Mouse (Mus musculus) Muller cell, postnatal 12 days (primary cell): Measurements from ENCODE around the gene Oasl1.
"Not testable (repeated sequence)": the region's sequence is repeated elsewhere in the genome, so short reads cannot be mapped to it uniquely, and the experiment has no call there.

Source experiments
- DNase-seq: peaks from one replicate; pipeline ENCODE4 v3.0.0-alpha.2; 2015; ENCODE audit errors: inconsistent ontology term

Oasl1 gene

DNA sequence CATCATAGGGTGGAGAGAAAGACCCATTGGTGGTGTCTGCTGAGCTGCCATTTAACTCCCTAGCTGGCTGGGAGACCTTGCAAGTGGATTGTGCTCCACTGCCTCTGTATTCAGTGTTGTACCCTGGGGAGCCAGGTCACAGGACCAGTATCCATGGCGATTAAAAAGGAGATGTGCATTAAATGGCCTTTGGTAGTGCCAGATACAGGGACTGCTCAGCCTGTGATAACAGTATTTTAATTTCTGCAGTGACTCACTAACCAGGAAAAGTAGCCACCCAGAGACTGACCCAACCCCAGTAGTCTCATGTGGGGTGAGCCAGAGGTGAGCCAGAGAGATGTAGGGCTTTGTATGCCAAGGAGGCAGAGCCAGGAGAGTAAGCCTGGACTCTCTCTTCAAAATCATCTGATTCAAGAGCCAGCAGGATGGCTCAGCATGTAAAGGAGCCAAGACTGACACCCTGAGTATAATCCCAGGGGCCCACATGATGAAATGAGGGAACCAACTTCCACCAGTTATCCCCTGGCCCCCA, 3.2 kb downstream of the Oasl1 start:
- DNase-seq = peak; percentile 19

DNA sequence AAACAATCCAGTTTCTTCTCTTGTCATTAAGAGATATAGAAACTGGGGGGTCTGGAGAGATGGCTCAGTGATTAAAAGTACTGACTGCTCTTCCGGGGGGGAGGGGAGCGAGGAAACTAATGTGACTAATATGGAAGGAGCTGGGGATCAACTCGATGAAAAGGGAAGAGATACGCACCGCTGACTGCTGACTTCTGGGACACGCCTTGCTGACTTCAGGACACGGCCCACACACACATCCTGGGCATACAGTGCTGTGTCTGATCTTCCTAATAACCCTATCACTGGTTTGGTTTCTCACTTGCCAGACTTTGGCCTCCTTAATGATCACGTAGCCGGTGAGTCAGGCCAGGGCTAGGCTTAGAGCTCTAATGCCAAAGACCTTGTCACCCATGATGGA, 3.7 kb downstream of the Oasl1 start:
- DNase-seq = peak; percentile 49

DNA sequence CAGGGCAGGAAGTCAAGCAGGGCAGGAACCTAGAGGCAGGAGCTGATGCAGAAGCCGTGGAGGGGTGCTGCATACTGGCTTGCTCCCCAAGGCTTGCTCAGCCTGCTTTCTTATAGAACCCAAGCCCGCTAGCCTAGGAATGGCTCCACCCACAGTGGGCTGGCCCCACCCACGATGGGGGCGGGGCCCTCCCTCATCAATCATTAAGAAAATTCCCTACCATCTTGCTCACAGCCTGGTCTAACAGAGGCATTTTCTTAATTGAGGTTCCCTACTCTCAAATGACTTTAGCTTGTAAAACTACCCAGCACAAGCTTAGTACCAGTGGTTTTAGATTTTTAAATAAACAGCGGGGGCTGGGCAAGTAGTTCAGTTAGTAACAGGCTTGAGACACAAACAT, 8.6 kb downstream of the Oasl1 start:
- DNase-seq = no peak

DNA sequence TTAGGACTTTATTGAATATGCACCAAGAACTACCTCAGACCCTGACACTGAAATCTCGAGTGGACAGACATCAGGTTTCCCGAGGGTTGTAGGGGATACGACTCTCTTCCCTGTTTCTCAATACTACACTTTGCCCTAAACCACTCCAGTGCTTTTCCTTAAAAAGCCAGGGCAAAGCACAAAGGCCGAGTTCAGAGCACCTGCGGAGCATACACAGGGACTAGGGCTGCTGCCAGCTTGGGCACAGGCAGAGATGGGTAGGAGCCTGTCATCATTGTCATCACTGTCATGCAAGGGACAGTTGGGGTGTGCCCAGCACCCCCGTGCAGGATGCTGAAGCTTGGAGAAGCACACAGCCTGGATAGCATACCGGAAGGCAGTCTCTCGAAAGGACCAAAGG, 10.2 kb downstream of the Oasl1 start:
- DNase-seq = no peak

DNA sequence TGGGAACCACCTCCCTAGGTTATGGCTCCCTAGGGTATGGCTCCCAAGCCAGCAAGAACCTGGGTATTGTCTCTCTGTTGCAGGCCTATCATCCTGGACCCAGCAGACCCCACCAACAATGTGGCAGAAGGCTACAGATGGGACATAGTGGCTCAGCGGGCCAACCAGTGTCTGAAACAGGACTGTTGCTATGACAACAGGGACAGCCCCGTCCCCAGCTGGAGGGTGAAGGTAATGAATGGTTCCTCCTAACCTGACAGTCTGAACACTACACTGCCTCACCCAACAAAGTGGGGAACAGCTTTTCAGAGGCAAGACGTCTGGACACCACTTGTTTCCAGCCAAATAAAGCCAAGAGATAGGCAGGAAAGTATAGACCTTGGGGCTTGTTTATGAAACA, 12.8 kb downstream of the Oasl1 start:
- no peak for DNase-seq

DNA sequence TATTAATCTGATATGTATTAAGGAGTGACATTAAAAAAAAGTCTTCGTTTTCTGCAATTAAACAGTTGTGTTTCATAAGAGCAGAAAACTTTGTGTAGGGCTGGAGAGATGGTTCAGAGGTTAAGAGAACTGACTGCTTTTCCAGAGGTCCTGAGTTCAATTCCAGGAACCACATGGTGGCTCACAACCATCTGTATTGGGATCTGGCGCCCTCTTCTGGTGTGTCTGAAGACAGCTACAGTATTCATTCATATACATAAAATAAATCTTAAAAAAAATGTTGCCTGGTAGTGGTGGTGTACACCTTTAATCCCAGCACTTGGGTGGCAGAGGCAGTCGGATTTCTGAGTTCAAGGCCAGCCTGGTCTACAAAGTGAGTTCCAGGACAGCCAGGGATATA, 18.1 kb downstream of the Oasl1 start:
- DNase-seq = not testable (repeated sequence)

DNA sequence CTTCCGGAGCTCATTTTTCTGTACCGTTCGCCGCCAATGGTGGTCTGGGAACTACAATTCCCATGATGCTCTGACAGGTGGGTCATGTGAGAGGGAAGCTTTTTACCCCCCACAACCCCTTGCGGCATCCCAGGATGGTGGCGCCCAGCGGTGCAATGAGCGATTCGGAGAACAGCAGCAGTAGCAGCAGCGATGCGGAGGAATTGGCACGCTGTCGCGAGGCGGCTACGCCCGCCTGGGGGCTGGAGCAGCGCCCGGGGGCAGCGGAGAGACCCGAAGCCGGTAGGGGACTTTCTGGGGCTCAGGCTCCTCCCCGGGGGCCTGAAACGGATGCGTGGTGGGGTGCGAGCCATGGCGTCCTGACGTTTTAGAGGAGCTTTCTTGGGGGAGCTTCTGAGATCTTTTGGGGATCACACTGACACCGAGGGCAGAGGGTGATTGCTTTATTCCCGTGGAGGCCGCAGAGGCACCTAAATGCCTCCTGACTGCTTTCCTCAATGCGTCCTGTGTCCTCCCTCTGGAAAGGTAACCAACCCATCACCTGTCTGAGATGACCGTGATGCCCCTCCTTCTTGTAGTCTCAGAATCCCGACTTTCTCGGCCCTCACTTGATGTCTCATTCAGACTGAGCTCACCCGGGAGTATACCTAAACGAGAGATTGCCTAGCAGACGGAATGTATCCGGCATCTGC, 19.2 kb downstream of the Oasl1 start, which contains the start of gene 2210016L21Rik:
2210016L21Rik (plus strand) TSS at position 85 of the 692 bp plus-strand sequence.
- peak; percentile 92 for DNase-seq

DNA sequence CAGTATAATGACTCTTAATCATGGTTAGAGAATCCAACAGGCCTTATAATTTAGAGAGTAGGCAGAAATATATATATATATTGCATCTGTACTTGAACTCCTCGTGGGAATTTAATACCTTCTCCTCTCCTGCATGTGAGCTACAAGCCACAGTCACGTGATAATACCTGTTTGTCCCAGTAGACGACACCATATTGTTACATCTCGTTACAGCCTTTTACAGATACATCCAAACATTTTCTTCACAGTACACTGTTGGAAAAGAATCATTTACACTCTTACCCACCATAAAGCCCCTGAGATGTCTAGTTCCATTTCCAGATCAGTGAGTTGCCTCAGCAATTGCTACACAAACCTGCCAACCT, 19.7 kb downstream of the Oasl1 start:
- no peak for DNase-seq

DNA sequence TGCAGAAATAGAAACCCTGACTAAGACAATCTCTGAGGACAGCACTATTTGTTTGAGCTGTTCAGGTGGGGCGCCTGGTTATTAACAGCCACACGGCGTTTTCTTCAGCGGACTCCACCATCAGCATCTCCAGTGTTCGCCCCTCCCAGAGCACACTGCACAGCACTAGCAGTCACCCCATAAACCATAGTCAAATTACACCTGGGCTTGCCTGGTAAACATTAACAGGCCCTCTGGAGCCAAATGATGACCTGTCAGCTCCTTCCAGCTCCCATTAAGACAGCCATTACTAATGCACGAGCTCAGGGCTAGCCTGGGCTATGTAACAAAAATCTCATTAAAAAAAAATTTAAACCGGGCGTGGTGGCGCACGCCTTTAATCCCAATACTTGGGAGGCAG, 22.0 kb downstream of the Oasl1 start:
- no peak for DNase-seq

DNA sequence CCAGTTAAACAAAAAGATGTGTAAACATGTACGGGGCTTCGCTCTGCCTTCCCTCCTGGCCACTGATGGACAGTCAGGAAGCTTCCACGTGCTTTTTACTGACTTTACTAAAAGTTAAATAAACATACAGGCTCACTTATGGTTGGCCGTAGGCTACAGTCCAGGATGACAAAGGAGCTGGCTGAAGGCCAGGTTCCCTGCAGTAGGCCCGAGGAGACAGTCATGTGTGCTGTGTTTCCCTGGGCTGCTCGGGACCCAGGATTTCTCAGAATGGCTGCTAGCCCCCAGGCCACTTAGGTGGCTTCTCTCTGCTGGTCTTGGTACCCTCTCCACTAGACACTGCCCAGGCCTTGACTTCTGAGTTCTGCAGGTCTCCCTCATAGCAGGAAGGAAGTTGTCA, 25.9 kb downstream of the Oasl1 start:
- peak; percentile 32 for DNase-seq

DNA sequence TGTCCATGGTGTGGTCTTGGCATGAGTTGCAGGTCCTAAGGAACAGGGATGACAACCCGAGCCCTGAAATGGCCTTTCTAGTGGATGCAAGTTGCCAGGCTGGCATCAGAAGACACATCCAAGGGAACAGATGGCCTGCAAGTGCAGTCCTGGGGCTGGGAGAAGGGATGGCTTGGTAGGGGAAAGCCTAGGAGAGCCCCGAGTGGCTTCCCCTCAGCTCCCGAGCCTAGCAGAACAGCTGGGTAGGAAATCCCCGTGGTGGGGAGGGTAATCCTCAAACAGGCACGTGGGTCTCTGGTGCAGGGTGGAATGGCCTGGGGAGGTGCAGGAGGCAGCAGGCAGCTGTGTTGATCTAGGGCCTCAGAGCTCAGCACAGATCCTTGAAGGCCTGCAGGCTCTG, 26.3 kb downstream of the Oasl1 start:
- DNase-seq = no peak

DNA sequence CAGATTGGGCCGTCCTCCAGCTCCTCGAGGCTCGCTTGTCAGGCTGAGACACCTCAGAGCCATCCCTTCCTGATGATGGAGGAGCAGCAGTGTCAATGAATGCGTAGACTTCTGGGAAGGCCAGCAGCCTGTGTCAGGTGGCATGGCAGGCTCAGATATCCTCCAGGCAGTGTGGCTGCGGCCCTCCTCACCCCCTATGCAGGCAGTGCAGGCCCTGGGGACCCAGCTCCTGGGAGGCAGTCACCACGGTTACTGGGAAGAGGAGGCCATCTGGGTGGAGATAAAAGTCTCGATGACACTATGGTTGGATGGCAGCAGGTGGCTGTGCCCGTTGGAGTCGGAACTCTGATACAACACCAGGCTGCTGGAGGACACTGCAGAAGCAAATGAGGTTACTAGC, 26.8 kb downstream of the Oasl1 start:
- DNase-seq = no peak

DNA sequence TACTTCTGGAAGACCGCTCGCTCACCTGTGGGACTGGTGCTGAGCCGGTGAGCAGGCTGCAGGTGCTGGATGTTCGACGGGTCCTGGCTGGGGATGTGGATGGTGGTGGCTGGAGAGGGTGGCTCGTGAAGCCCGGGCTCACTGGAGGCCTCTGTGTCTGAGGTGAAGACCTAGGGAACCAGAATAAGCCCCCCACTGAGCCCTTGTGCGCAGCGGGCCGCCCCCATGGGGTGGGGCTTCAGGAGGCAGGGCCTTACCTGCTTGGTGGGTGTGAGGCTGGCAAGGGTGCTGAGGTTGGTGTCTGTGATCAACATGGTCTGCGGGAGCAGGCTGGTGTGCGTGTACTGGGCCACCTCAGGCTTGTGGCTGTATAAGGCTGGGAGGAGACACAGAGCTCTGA, 27.6 kb downstream of the Oasl1 start:
- DNase-seq = no peak

DNA sequence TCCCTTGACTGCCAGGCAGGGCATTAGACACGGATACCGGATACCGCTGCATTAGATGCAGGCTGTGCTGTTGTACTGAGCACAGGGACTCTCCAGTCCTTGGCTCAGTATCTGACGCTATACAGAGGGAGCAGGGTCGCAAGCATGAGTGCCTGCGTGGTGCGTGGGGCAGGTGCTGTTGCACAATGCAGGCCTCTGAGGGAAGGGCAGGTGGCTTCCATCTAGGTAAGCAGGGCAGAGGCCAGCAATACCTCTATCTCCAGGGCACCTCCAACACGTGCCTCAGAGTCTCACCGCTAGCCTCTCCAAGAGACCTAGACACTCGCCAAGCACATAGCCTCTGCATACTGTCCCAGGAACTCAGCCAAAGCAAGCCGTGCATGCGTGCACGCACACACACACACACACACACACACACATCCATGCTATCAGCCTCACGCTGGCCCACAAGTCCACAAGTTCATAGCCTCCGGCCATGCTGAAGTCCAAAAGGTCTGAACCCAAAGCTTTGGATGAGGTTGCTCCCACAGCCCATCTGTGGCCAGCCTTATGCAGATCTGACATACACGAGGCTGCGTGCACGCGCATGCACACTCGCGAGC, 28.3 kb downstream of the Oasl1 start:
- no peak for DNase-seq

DNA sequence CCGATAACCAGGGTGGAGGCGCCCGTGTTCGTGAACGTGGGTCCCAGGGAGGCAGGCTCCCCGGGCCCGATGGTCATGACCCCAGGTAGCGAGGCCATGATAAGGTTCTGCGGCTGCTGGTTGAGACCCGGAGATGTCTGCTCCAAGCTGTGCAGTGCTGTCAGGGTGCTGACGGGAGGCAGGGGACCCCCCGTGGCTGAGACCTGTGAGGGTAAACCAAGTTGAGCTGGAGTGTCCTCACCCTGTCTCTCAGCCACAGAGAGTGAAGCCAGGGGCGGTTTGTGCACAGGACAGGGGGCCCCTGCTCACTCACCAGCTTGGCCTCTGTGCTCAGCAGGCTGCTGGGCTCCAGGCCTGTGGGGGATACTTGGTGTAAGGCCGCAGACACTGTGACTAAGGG, 30.3 kb downstream of the Oasl1 start:
- no peak for DNase-seq

DNA sequence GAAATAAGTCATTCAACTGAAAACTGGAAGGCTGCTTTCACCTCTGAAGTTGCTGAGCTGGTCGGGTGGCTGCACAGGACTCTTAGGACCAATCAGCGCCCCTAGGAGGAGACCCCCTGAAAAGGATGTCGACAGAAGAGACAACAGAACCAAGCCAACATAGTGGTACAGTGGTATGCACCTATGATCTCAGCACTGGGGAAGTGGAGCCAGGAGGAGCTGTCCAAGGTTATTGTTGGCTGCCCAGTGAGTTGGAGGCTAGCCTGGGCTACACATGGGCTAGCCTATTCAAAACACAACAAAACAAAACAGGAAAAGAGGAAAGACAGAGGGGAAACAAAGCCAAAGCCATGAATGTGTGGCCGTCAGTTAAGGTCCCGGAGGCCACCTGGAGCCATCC, 35.0 kb downstream of the Oasl1 start:
- DNase-seq = no peak

DNA sequence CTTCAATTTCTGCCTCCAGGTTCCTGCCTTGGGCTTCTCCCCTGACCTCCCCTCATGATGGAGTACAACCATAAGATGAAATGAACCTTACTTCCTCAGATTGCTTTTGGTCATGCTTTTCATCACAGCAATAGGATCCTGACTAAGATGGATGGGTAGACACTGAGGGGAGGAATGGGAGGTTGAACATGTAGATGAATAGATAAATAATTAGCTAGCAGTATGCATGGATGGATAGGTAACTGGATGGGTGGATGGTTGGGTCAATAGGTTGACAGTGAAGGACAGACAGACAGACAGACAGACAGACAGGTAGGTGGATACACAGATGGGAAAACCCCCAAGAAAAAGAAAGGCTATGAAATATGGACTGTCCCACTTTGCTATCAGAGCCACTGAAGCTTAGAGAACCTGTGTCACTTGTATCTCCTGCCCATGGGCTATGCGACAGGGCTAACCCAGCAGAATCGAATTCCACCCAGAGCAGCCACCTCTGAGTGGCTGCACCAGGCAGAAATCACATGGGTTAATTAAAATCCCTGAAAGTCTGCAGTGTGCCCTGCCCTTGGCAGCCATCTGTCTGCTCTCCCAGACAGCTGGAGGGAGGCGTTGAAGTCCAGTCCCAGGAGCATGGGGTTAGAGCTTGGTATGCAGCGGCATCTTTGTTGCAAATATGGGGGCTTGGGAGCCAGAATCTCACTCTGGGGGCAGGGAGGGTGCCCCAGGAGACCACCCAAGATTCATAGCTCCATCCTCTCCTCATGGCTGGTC, 38.7 kb downstream of the Oasl1 start:
- no peak for DNase-seq

DNA sequence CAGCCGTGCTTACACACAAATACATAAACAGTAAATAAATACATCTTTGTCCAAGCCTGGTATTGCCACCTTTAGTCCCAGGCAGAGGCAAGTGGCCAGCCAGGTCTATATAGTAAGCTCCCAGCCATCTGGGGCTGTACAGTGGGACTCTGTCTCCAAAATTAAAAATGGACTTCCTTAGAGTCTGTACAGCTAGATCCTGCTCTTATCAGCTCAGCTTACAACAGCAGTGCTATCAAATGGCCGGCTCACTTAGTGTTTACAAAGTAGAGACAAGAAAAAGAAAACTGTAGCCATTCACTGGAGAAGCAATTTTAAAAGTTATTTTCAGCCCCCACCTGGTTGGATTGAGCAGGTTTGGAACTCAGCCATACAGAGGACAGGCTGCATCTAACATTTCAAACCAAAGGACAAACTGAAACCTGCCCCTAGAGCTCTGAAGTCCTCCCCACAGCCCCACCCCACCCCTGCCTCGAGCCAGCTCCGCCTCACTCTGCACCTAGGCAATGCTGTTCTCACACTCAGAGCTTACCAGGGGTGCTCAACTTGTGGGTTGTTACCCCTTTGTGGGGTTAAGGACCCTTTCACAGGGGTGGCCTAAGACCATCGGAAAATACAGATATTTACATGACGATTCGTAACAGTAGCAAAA, 41.4 kb downstream of the Oasl1 start:
- DNase-seq = no peak

DNA sequence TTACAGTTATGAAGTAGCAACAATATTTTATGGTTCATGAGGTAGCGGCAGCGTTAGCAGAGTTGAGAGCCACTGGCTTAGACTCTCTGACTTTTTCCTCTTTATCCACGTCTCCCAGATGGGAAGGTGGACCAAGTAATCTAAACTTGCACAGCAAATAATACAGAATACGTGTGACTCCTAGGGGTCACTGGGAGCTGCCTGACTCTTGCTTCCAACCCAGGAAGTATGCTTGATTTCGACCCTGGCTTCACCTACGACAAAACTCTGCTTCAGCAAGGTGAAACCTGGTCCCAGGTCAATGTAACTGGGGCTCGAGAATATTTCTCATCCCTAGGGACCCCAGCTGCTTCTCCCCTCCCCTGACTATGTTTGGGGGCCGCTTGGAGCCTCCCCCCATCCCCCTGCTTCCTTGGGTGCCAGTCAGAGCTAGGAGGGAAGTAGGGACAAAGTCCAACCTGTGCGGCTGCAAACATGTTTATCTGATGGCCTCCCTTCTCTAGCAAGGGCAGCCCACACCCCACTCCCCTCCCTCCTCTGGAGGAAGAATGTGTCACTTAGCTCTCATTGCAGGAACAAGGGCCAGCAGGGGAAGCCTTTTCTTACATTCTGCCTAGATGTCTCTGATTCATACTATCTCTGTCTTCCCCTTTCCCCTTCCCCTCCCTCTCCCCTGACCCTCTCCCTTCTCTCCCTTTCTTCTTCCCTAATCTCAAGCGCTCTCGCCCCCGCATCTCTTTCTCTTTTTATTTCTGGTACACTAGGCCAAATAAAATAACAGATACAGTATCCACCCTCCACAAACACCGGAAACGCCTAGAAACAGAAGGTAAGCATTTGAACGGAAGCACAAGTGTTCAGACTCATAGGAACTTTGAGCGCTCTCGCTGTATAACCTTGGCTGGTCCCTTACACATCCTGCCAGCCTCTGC, 42.2 kb downstream of the Oasl1 start:
- no peak for DNase-seq

DNA sequence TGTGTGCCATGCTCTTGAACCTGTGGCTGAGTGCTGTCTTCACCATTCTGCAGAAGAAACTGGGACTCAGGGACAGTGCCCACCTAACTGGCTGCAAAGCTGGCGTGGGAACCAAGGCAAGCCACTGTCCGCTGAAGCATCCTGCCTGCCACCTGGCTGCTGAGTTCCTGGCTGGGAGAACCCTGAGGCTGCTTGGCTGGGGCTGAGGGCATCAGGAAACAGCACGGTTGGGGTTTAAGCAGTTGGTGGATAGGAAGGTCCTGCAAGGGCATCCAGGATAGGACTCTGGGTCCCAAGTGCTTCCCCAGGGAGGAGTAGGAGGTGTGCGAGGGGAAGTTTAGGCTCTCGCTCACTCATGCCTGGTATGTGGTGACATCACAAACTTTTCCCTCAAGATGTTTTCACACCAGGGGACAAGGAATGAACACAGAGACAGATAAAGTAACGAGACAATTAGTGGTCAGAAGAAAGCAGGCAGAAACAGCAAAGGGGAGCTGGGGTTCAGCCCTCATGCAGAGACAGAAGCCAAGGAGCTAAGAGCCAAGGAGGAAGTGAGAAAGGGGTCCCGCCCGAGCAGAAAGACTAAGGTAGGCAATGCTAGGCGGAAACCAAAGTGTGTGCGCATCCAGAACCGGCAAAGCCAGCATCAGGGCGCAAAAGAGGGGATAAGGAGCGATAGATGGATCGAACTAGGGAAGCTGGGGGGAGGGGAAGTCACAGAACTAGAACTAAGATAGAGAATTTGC, 44.7 kb downstream of the Oasl1 start:
- DNase-seq = peak; percentile 21
